Mouse (Mus musculus): ENCODE results near the gene Tmem59l.

GRCm38 (mm10) chr8:70495771-70496062 is 8.6 kb upstream of the Tmem59l start:
- TF ChIP-seq CTCF (IDR thresholded peaks at IDR 0.05; ENCODE audit: insufficient read depth, low read length), result no peak
- TF ChIP-seq POLR2A (IDR thresholded peaks at IDR 0.05; ENCODE audit: borderline replicate concordance, extremely low read depth, low read depth, low read length), result no peak
